Mouse (Mus musculus) left cerebral cortex, adult 2 months (tissue): ENCODE measurements around the gene Rps6kc1. TPM values are rescaled to one million over a fixed set of nuclear protein-coding genes. Genes with fewer than 3 reads are reported as not detected.
A peak's percentile ranks its signal among the peaks of the same experiment; 100 is the strongest.

ENCODE experiments used
- DNase-seq, 2 experiments: peaks; one replicate each; pipeline ENCODE4 v3.0.0; 2021 to 2022; ENCODE audit warnings: low spot score in 2 of 2, mixed read lengths in 1 of 2; ENCODE audit errors: extremely low spot score in 1 of 2
- H3K27ac ChIP-seq: fragments of 200-600 bp; 2 replicates; pipeline ENCODE4 v1.8.1; 2022
- H3K4me3 ChIP-seq: fragments of 200-600 bp; 2 replicates; pipeline ENCODE4 v1.8.1; 2022
- CTCF ChIP-seq: fragments of 200-600 bp; IDR thresholded peaks from 2 replicates; pipeline ENCODE4 v1.8.1; 2022; ENCODE audit warnings: antibody characterized with exemption, mild to moderate bottlenecking, moderate library complexity
- intact Hi-C: fragments of 180-260 bp; cut with DNase I; formaldehyde crosslinking; loops from one replicate; pipeline ENCODE4 v1.15.1; 2025
- total RNA-seq, 2 experiments: library from RNA; stranded (reverse); gene quantifications; 2 replicates each; pipeline ENCODE4 v1.2.3; 2021

The Rps6kc1 gene
- total RNA-seq, 2 experiments from 2014 or later: 111 to 117 TPM

DNA sequence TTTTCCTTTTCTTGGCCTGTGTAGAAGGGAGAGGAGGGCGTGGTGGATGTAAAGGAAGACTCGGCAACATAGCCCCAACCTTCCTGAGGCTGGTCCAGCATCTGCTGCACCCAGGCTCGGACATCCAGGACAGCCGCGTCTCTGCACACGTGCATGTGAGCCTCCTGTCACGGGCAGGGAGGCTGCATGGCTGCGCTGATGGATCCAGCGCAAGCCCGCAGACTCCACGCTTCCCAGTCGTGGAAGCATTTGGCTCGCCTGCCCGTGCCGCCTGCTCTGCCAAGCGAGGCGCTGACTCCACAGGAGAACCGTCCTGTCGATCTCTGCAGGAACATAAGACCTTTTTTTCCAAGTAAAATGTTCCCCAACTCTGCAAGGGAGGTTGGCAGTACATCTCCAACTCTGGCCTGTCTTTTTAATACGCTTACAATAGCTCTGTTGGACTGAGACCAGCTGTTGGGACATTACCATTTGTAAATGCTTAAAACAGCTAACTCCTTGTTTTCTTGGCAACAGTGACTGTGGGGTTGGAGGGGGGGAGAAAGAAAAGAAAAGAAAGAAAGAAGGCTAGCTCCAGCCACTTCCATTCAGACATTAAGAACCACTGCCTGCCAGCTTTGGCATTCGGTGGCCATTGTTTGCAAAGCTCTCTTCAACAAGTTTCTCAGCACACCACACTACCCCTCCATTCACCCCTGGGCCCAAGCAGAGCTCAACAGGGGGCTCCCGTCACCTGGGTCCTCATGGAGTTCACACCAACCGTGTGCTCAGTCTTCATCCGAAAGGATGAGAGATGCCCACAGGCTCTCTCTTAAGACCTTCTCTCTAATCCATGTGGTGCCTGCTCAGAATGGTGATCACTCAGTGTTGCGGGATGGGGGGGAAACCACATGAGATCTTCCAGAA, 229.3 kb downstream of the Rps6kc1 start:
- Histone ChIP-seq H3K4me3 (peak overlapping the region; percentile 20; the same call in 1 of the 2 replicates), H3K27ac (no peak overlapping the region)
- TF ChIP-seq CTCF: no peak
- DNase-seq: peak; percentile 54 to 56
- intact Hi-C loops: loop anchor here (1.0 kb wide), 1 partner anchor 46 kb away; no protein-coding TSS in a partner anchor

DNA sequence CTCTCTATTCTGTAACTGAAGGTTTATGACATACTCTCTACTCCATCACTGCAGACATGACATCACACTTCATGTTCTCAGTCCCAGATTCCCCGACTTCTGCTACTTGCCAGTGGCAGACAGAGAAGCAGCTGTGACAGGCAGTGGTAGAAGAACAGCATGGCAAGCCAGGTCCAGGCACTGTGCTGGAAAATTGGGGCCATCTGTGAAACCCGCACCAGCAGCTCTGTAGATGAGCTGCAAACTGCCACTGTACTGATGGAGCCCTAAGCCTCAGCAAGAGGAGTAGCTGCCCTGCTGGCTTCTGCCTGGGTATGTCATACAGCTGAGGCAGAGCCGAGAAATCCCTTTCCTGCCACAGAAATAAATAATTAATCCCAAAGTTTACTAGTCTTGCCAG, 236.1 kb downstream of the Rps6kc1 start:
- no peak for DNase-seq
- no peak for TF ChIP-seq CTCF
- Histone ChIP-seq H3K27ac (no peak overlapping the region), H3K4me3 (no peak overlapping the region)
- intact Hi-C loops: no loop called here

DNA sequence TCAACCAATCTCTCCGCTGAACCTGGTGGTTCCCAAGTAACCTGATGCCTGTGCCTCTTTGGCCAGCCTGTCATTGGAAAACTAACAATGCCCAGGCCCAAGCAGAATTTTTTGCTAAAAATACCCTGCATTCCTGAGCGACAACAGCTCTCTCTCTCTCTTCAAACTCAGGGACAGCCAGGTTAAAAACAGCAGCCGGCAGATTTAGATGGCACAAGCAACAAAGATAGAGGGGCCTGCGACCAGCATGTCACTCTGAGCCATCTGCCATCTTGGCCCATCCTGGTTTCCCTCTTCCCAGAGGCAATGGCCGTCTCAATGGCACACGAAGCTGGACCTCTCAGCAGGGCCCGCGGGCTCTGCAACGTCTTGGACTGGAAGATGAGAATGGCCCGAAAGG, 242.5 kb downstream of the Rps6kc1 start:
- Histone ChIP-seq H3K4me3 (no peak overlapping the region), H3K27ac (no peak overlapping the region)
- no peak for TF ChIP-seq CTCF
- intact Hi-C loops: no loop called here
- no peak for DNase-seq

DNA sequence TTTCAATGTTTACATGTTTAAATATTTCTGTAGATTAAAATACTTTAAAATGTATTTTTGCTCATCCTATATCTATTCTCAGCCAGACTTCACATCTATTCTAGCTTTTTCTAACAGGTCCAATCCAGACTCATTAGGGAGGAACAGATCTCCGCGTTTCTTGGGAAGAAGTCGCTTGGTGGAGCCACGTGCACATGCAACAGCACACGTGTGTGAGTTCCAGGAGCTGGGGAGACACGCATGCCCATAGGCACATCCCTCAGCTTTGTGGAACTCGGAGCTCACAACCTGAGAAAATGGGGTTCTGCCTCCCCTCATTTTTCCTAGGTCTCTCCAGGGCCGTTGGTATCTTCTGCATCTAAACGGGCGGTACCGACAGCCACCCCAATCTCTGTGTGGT, 243.7 kb downstream of the Rps6kc1 start:
- no peak for TF ChIP-seq CTCF
- intact Hi-C loops: no loop called here
- no peak overlapping the region for H3K27ac ChIP-seq
- peak in 1 of 2 experiments; percentile 11 for DNase-seq
- no peak overlapping the region for H3K4me3 ChIP-seq

DNA sequence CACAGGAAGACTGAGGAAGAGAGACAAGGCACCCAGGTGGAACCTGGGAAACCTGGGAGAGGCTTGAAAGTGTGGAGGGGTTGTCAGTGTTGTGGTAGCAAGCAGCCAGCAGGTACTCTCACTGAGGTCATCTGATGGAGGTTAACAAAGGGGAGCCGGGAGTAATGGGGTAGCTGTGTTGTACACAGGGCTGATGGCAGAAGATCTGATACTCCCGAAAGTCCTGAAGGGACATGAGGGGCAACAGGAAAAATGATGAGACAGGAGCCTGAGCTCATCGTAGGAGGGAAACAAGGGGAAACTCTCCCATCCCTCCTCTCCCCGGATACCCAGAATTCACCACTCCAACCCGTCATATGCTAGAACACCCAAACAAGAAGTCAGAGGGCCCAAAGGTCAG, 244.2 kb downstream of the Rps6kc1 start:
- Histone ChIP-seq H3K27ac (no peak overlapping the region), H3K4me3 (no peak overlapping the region)
- no peak for TF ChIP-seq CTCF
- DNase-seq: peak in 1 of 2 experiments; percentile 7
- intact Hi-C loops: no loop called here

DNA sequence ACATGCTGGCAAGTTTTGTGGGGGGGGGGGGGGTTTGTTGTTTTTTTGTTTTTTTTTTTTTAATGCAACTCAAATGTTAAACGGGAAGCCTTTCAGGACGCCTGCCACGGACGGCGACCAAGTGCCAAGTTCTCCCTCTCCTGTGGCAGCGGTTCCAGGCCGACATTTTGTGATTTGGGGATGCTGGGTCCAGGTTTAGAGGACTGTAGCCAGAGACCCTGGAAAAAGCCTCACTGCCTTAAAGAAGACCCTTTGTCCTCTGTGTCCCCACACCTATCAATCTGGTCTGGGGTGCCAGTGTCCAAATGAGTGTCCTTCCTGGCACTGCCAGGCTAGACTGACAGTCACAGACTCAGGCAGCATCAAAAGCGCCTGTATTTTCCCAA, 246.1 kb downstream of the Rps6kc1 start:
- DNase-seq: no peak
- Histone ChIP-seq H3K27ac (no peak overlapping the region), H3K4me3 (no peak overlapping the region)
- intact Hi-C loops: no loop called here
- TF ChIP-seq CTCF: no peak

DNA sequence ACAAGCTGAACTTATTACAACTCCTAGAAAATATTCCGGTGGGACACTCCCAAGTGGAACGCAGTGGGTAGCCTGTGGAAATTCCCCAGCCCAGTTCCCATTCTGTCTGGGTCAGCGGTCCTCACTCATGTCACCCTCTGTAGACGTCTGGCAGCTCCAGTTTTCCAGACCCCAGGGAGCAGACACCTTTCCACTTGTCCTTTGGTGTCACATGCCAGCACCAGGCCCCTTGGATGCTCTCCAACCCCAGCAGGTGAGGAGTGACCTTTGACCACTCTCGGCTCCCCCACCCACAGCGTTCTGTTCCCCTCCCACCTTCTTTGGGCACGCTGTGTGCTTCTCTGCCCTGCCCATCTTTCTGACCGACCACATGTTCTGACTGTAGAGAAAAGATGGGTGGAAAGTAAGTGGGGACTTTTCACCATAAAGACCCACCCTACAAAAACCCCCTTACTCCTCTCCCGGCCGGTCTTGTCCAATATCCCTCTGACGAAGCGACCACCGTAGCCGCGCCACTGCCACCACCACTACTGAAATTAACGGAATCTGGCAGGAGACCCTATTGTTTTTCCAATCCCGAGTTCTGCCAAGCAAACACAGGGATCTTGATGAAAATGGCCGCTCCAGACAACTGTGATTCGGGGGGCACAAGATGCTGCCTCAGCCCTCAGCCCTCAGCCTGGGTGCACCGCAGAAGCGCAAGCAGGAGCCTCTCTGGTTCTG, 246.6 kb downstream of the Rps6kc1 start:
- intact Hi-C loops: loop anchor here (5.0 kb wide), 1 partner anchor 73 kb away; no protein-coding TSS in a partner anchor
- Histone ChIP-seq H3K27ac (no peak overlapping the region), H3K4me3 (no peak overlapping the region)
- DNase-seq: peak in 1 of 2 experiments; percentile 7
- TF ChIP-seq CTCF: no peak

DNA sequence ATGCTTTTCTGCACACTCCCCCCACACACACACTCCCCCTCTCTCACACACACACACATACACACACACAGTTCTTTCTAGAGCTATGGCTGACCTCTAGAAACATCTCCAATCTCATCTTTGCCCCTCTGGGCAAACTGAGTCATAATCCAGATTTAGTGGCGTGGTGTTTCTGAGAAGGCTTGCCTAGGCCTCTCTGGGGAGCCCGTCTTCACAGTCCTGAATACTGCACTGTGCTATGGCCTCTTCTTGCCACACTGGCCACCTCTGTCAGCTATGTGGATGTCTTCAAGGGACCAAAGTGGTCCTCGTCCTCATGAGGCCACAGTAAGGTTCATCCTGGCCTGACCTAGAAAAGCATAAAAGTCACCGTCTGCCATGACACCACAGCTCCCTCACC, 247.6 kb downstream of the Rps6kc1 start:
- intact Hi-C loops: loop anchor here (5.0 kb wide), 1 partner anchor 72 kb away; no protein-coding TSS in a partner anchor
- Histone ChIP-seq H3K27ac (no peak overlapping the region), H3K4me3 (no peak overlapping the region)
- TF ChIP-seq CTCF: no peak
- no peak for DNase-seq

DNA sequence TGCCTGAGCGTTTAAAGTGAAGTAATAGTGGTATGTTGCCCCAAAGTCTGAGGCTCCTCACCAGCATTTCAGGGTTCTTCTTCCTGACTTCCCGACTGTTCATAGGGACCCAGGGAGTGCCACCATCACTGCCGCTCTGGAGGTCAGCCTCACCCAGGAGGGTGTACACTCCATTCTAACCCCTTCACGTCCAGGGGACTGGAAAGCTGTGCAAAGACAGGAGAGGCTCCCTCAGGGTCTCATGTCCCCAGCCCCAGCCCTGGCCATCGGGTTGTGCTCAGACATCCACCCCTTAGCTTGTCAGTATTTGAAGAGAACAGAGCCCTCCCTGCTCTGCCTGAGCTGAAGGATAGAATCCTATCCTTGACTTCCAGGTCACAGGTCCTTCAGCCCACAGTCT, 248.8 kb downstream of the Rps6kc1 start:
- Histone ChIP-seq H3K4me3 (no peak overlapping the region), H3K27ac (no peak overlapping the region)
- peak in 1 of 2 experiments; percentile 6 for DNase-seq
- TF ChIP-seq CTCF: no peak
- intact Hi-C loops: loop anchor here (5.0 kb wide), 1 partner anchor 70 kb away; no protein-coding TSS in a partner anchor

DNA sequence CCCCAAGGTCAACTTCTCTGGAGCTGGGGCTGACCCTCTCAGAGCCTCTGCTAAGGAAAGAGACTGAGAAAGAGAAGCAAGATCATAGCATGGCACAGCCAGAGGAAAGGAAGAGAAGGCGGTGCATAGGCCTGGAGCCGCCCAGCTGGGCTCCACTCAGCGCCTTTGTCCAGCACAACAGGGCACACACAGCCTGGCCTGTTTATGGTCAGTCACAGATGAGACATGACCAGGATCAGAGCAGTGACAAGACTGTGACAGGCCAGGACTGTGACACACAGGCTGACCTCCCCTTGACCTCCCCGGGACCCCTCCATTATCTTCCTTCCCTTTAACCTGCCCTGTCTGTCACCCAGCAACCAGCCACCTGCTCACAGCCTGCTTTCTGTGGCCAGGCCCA, 249.8 kb downstream of the Rps6kc1 start:
- Histone ChIP-seq H3K4me3 (no peak overlapping the region), H3K27ac (no peak overlapping the region)
- DNase-seq: no peak
- intact Hi-C loops: loop anchor here (5.0 kb wide), 1 partner anchor 69 kb away; no protein-coding TSS in a partner anchor
- no peak for TF ChIP-seq CTCF

DNA sequence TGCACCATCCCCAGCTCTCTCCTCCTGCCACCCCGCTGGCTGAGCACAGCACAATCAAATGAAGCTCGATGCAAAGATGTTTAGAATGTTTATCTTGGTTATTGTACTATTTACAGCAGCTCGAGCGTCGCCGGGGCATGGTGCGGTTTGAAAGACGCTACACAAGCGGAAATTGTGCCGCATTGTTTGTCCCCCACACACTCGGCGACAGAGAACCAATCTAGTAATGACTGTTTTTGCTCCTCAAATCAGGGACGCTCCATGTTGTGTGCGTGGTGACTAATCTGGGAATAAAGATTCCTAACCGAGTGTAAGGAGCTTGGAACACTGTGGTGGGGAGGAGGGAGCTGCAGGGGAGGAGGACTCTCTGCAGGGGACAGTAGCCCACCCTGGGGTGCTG, 250.3 kb downstream of the Rps6kc1 start:
- no peak overlapping the region for H3K4me3 ChIP-seq
- intact Hi-C loops: loop anchor here (5.0 kb wide), 1 partner anchor 69 kb away; no protein-coding TSS in a partner anchor
- TF ChIP-seq CTCF: no peak
- no peak overlapping the region for H3K27ac ChIP-seq
- peak in 1 of 2 experiments; percentile 15 for DNase-seq
